Mouse (Mus musculus) lung, adult 2 months (tissue): Measurements from ENCODE around the gene Coro1c. TPM values are rescaled to one million over a fixed set of nuclear protein-coding genes. Genes with fewer than 3 reads are reported as not detected.

ENCODE experiments used
- DNase-seq: peaks from one replicate; pipeline ENCODE4 v3.0.0; 2022
- H3K4me1 ChIP-seq: fragments of 200-500 bp; 2 replicates; pipeline ENCODE4 v1.6.1; 2011; ENCODE audit warnings: low read length; ENCODE audit not compliant: control insufficient read depth, insufficient read depth
- H3K4me3 ChIP-seq: fragments of 200-500 bp; replicated peaks from 2 replicates; pipeline ENCODE3; 2011; ENCODE audit warnings: low read depth, mild to moderate bottlenecking, control low read depth, low read length; ENCODE audit errors: extremely low read depth
- CTCF ChIP-seq: fragments of 200-500 bp; IDR thresholded peaks from 2 replicates; pipeline ENCODE4 v1.5.1; 2011; ENCODE audit warnings: mild to moderate bottlenecking, low read length, control low read depth; ENCODE audit not compliant: insufficient read depth
- POLR2A ChIP-seq: fragments of 200-500 bp; IDR thresholded peaks from 2 replicates; pipeline ENCODE4 v1.6.1; 2011; ENCODE audit warnings: low read depth, mild to moderate bottlenecking, control low read depth, low read length, borderline replicate concordance; ENCODE audit errors: extremely low read depth
- WGBS: fragments of 180-500 bp; shearing (Covaris S2); methylation state at CpG from one replicate; pipeline ENCODE4 v1.1.7; 2018; 5-methylcytosine and 5-hydroxymethylcytosine counted together
- polyA plus RNA-seq: library from polyadenylated mRNA; depleted of rRNA; stranded (reverse); fragments of >200 nt; gene quantifications from 2 replicates; pipeline ENCODE4 v1.2.3, GENCODE M21; 2012

Gene Coro1c
- polyA plus RNA-seq, 1 experiment = 104 TPM

- 84% methylated on average over 6 of the region's 6 CpGs for WGBS
- no peak for DNase-seq
- no peak overlapping the region for H3K4me3 ChIP-seq
- peaks cover 2% of the 10 kb centered on the region; the same call in 1 of the 2 replicates for H3K4me1 ChIP-seq
- TF ChIP-seq POLR2A = no peak
- no peak for TF ChIP-seq CTCF
Observed at GRCm38 (mm10) chr5:113945126-113945525, 36.6 kb upstream of the Coro1c start.

DNA sequence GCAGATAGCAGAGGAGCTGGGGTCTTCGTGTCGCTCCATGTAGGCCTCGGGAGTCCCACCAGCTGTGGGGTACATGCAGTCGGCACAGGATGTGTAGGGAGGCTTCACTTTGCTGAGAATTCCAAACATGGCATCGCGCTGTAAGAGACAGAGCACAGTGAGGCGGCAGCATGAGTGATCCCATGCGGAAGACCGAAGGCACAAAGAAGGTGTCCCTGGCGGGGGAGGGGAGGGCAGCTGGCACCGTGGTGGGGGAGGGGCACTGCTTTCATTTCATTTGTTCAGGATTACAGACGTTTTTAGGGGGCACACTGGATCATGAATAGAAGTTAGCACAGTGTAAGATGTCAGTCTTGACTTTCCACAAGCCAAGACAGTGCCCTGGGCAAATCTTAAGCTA lies 34.8 kb upstream of the Coro1c start:
- WGBS = 80% methylated on average over 12 of the region's 12 CpGs
- TF ChIP-seq CTCF = no peak
- DNase-seq = no peak

GRCm38 (mm10) chr5:113942580-113942979 lies 34.0 kb upstream of the Coro1c start:
- DNase-seq = no peak
- no peak for TF ChIP-seq POLR2A
- peak; percentile 44 for TF ChIP-seq CTCF
- Histone ChIP-seq H3K4me3 (no peak overlapping the region), H3K4me1 (no peaks in the 10 kb centered on the region)
- WGBS = 83% methylated on average over 12 of the region's 12 CpGs

More for the DNA sequence above, 34.8 kb upstream of the Coro1c start:
- Histone ChIP-seq H3K4me1 (no peaks in the 10 kb centered on the region), H3K4me3 (no peak overlapping the region)

- no peak for TF ChIP-seq POLR2A
- no peak for DNase-seq
- Histone ChIP-seq H3K4me1 (no peaks in the 10 kb centered on the region), H3K4me3 (no peak overlapping the region)
- WGBS = 68% methylated on average over 12 of the region's 12 CpGs
Observed at GRCm38 (mm10) chr5:113939263-113939900, 30.8 kb upstream of the Coro1c start.

- Histone ChIP-seq H3K4me3 (no peak overlapping the region), H3K4me1 (no peaks in the 10 kb centered on the region)
- WGBS = 54% methylated on average over 7 of the region's 7 CpGs
- TF ChIP-seq POLR2A (no peak), CTCF (no peak)
- no peak for DNase-seq
Observed at GRCm38 (mm10) chr5:113937650-113938049, 29.1 kb upstream of the Coro1c start.

DNA sequence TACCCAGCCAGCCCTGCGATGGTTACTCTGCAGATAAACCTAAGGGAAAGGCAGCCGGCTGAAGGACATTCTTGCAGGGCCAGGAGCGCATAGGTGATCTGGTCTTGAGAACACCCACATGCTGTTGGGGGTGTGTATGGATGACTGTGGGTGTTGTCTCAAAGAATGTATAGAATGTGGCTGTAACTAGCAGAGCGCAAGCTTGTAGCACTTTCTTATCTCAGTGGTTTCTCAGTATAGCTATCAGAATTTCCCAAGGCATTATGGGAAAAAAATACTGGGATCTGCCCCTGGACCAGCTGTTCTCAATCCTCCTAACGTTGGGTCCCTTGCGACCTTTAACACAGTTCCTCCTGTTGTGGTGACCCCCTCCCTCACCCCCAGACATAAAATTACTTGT lies 25.3 kb upstream of the Coro1c start:
- TF ChIP-seq POLR2A (no peak), CTCF (no peak)
- no peak for DNase-seq
- Histone ChIP-seq H3K4me3 (no peak overlapping the region), H3K4me1 (peaks cover 9% of the 10 kb centered on the region)
- 63% methylated on average over 6 of the region's 6 CpGs for WGBS

DNA sequence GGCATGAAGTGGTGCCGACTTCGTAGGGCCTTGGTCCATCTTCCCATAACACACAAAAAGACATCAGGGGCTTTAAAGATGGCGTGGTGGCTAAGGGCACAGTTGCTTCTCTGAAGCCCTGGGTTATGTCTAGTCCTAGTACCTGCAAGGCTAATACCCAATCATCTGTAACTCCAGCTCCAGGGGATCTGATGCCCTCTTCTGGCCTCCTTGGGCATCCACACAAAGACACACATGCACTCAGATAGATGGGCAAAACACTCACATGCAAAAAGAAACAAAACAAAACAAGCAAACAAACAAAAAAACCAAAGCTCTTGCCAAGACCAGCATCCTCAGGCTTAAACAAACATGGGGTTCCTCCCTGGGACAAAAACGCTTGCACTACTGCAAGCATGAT lies 24.9 kb upstream of the Coro1c start:
- TF ChIP-seq POLR2A (no peak), CTCF (peak; percentile 40; the same call in 1 of the 2 replicates)
- Histone ChIP-seq H3K4me1 (peaks cover 9% of the 10 kb centered on the region), H3K4me3 (no peak overlapping the region)
- 73% methylated on average over 4 of the region's 4 CpGs for WGBS
- no peak for DNase-seq

DNA sequence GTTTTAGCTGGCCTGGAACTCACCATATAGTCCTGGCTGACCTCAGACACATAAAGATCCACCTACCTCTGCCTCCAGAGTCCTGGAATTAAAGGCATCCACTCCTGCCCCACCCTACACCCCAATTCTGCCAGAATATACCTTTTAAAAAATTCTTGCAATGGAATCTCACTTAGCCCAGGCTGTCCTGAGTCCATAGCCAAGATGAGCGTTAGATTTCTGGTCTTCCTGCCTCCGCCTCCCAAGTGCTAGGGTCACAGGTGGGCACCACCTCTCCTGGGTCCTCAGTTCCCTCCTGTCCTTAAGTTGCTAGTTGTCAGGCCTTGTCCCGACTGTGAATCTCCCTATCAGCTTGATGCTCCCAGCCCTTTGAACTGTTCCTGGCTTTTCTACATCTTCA lies 23.8 kb upstream of the Coro1c start:
- Histone ChIP-seq H3K4me1 (peaks cover 9% of the 10 kb centered on the region), H3K4me3 (no peak overlapping the region)
- DNase-seq = no peak
- 64% methylated on average over 3 of the region's 3 CpGs for WGBS
- no peak for TF ChIP-seq CTCF
- no peak for TF ChIP-seq POLR2A

- peaks cover 9% of the 10 kb centered on the region for H3K4me1 ChIP-seq
- peak; percentile 68 for DNase-seq
- peak overlapping the region; percentile 42 for H3K4me3 ChIP-seq
- TF ChIP-seq POLR2A = peak; percentile 31; the same call in 1 of the 2 replicates
- no peak for TF ChIP-seq CTCF
- WGBS = 19% methylated on average over 18 of the region's 18 CpGs
Observed at GRCm38 (mm10) chr5:113930648-113931609, 22.4 kb upstream of the Coro1c start.
